Mouse (Mus musculus) left cerebral cortex, adult 11 months (tissue): ENCODE data around the gene 4930404H24Rik.

ENCODE experiments used
- DNase-seq: peaks from one replicate; pipeline ENCODE4 v3.0.0; 2022; ENCODE audit warnings: low spot score

Gene 4930404H24Rik

DNA sequence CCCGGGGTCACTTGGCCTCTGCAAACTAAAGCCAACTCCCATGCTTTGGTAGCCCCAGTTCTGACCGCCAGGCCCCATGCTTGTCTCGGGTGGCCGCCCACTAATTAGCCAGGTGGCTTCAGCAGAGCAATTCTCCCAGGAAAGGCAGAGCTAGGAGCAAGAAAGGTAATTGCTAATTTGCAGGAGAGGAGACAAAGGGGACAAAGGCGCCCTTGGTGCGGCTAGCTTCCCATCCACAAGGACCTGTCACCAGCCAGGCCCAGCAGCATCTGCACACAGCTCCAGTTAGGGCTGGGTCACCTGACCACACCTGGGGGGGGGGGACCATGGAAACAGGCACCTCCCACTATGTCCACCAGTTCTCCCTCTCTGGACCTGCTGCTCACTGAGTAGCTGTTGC is 19.0 kb downstream of the 4930404H24Rik start:
- no peak for DNase-seq

DNA sequence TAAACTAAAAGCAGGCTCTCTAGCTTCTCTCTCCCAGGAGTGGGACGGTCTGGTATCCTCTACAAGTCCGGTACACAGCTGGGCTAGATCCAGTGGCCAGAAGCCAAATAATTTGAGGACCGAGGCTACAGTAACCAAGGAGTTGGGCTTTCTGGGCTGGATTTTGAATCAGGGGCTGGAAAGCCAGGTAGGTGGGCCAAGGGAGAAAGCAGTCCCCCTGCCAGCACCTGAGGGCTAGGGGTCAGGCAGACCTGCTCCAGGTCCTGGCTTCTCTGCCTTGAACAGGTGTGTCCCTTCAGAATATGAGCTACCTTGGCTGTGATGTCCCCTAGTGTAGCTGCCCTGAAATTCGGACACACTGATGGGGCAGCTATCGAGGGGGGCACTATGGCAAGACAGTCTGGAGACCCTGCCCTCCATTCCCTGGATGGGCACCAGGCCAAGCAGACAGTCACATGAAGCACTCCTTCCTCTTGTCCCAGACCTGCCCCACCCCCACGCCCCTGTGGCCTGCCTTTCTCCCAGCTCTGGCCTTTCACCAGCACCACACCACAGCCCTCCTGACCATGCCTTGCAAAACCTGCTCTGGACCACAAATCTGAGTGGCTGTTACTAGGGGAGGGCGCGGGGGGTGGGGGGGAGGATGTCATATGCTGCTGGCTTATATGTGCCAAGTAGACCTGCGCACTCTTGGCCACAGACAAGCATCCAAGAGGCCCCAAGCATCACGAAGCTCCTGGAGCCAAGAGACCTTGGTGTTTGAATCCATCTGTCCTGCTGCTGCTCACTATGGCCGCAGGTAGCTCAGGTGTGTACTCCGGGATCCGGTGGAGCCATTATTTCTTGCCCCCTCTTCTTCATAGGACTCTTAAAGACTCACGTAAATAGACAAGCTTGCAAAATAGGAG is 20.1 kb downstream of the 4930404H24Rik start:
- DNase-seq: no peak

DNA sequence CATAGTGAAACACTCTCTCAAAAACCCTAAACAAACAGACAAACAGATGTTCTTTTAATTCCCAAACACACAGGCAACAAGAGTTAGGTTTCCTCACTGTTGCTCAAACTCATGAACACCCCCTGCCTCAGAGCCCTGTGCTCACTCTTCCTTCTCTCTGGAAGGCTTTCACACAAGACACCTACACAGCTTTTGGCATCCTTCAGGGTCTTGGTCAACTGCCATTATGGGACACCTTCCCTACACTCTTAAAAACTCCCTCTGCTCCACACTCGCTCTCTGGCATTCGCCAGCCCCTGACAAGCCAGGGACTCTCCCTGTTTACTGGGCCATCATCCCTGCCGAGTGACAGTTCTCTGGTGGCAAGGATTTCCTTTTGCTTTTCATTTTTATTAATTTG is 21.4 kb downstream of the 4930404H24Rik start:
- DNase-seq: no peak

DNA sequence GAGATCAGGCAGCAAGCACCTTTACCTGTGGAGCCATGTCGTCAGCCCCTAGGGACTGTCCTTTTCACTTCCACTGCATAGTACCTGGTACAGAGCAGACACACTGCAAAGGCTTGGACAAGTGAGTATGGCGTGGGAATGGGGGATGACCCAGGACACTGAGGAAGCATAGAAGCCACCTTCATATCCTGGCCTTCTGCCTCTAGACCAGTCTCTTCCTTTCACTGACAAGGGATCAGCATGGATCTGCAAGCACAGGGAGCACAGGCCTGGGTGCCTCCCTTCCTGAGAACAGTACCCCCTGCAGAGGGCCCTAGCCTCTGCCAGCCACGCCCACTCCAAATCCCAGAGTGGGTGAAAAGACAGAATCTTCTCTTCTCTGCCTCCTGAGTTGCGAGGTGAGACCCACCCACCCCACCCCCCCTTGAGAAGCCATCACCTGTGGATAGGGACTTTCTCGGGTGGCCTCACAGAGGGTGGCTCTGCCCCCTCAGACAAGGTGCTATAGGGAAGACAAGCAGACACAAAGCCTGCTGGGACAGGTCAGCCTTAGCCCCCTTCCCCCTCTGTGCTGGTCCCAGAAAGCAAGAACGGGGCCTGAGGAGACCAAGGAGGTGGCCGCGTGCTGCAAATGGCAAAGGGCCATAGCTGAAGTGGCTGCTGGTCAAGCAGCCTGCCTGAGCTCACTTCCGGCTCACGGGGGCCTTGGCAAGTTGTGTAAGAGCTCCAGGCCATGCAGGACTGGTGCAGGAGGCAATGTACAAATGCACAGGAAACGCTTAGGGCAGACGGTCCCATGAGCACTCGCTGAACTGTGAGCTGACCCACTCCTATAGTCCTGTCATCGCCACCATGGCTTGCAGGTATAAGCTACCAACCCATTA is 22.1 kb downstream of the 4930404H24Rik start:
- no peak for DNase-seq

DNA sequence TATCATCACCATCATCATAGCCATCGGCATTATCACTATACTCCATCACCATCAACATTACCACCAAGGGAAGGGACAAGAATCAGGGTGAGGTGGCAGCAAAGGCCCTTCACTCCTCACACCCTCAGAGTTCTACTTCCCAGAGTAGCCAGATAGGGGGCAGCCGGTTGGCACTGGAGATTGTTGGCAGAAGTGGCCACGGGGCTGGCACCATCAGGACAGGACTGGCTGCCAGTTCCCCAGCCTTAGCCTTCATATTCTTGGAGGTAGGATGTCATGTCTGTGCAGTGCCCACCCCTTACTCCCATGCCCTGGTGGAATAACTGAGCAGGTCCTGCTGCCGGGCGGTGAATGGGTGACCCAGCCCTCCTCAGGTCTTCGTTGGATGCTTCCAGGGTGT is 23.0 kb downstream of the 4930404H24Rik start:
- no peak for DNase-seq

DNA sequence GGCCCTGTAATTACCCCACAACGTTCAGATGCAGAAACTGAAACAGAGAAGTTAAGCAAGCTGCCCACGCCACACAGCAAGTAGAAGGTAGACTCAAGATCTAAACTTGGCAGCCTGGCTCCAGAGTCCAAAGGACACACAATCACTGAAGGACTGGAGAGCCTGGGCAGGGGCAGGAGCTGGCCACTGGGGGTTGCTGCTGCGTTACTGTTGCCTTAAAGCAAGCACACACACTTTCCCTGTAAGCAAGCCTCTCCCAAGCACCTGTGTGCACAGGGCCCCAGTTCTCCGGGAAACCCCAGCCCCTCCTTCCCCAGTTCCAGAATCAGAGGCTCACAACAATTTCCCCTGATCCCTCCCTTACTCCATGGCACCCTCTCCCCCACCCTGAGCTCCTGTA is 24.4 kb downstream of the 4930404H24Rik start:
- no peak for DNase-seq

DNA sequence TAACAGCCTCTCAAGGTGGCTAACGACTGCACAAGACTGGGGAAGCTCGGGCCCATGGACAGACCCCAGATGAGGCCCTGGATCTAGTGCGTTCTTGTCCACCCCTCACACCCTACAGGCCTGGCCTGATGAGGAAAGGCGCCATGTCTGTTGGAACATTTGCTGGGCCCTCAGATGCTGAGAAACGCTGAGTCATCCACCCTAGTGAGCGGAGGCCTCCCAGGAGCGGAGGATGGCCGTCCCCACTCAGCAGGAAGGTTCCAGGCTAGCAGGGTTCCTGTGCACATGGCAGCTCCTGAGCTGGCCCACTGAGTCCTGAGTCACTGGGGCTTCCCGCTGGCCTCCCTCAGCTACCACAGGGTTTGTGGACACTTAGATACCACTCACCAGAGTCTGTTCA is 27.5 kb downstream of the 4930404H24Rik start:
- DNase-seq: no peak

DNA sequence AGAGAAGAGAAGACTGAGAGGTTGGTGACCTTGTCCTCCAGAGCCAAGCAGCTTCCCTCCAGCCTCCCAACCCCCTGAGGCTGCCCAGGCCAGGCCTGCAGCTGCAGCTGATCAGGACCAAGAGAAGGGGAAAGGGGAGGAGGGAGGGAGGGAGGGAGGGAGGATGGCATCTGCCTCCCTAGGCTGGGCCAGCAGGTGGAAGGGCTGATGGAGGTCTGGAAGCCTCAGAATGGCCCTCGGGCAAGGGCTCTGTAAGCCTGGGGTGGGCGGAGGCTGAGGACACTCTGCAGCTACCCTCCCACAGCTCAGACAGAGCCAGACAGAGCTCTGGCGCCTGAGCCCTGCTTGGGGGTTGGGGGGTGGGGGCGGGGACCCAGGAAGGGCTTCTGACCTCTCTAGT is 29.7 kb downstream of the 4930404H24Rik start:
- DNase-seq: no peak

DNA sequence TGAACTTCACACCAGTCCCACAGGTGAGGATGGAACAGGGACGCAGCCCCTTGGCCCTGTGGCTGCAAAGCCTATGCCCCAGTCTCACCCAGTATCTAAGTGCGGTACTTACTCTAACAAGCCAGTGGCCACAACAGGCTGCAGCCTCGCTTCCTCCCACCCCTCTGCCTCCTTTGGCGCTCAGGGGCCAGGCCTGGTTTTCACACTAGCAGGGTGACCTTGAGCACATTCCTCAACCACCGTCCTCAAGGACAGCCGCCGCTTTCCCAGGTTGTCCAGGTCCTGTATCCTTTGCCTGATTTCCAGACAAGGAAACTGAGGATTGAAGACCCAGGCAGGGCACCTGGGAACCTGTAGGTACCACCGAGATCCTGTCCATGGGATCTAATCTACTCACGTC is 30.6 kb downstream of the 4930404H24Rik start:
- DNase-seq: no peak

DNA sequence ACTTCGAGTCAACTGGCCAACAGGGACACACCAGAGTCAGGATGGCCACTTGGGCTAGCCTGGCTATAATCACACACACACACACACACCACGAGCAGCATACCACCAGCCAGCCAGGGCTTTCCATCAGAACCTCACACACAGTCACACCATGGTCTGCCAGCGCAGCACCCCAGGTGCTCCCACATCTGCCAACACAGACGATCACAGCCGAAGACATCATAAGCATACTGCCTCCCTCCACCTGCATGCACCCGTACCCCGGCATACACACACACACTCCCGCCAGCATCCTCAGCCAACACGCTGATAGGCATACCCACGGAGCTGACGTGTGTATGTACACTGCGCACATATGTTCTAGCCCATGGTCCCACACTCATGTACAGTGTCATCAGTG is 31.1 kb downstream of the 4930404H24Rik start:
- no peak for DNase-seq

DNA sequence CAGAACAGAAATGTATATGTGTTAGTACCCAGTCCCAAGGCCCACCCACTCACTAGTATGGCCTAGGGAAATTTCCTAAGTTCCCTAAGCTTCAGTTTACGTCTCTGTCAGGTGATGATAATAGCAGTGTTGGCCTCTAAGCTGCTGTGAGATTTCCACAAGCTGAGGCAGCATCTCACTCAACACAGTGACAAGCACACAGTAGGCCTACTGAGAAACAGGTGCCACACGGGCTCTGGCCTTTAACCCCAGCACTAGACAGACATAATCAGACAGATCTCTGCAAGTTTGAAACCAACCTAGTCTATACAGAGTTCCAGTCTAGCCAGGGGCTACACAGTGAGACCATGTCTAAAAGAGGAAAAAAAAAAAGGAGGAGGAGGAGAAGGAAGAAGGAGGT is 32.1 kb downstream of the 4930404H24Rik start:
- no peak for DNase-seq

DNA sequence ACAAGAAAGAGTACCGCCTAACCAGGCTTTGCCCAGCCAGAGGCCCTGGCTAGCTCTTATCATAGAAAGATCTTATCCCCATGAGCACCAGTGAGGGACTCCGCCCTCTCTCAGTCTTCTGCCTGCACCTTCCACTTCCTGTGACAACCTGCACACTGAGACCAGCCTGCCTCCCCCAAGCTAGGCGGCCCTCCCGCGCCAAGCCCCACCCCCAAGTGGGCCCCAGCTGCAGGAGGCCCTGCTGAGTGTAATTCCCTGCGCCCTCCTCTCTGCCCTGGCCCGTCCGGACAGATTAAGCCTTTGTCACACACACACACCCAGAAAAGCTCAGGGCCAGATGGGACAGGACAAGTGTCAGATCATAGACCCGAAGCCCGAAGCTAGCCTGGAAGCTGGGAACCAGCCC is 33.3 kb downstream of the 4930404H24Rik start:
- DNase-seq: no peak

DNA sequence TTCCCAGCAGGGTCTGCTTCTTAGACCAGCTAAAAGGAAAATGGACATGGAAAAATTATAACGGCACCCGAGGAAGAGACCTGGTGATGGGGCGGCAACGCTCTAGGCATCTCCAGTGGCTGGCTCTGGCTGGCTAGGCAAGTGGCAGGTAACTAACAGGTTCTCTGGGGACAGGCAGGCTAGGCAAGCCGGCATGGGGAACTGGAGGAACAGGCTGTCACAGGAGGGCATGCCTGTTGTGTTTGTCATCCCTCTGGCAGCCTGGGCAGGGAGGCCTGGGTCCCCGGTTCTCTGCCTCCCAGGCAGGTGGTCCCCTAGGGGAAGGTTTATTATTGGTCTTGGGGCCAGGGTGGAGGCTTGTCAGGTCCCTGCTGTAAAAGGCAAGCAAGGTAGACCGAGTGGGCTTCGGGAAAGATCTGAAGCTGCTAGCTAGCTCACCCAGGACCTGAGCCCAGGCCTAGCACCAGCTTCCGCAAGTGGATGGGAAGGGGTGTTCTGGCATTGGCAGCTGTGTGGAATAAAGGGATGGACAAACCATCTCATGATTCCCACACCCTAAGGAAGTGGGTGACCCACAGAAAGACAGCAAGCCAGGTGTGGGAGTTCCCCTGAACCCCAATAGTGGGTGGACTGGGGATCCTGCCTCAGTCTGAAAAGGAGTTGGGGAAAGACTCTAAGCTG is 34.4 kb downstream of the 4930404H24Rik start:
- no peak for DNase-seq

DNA sequence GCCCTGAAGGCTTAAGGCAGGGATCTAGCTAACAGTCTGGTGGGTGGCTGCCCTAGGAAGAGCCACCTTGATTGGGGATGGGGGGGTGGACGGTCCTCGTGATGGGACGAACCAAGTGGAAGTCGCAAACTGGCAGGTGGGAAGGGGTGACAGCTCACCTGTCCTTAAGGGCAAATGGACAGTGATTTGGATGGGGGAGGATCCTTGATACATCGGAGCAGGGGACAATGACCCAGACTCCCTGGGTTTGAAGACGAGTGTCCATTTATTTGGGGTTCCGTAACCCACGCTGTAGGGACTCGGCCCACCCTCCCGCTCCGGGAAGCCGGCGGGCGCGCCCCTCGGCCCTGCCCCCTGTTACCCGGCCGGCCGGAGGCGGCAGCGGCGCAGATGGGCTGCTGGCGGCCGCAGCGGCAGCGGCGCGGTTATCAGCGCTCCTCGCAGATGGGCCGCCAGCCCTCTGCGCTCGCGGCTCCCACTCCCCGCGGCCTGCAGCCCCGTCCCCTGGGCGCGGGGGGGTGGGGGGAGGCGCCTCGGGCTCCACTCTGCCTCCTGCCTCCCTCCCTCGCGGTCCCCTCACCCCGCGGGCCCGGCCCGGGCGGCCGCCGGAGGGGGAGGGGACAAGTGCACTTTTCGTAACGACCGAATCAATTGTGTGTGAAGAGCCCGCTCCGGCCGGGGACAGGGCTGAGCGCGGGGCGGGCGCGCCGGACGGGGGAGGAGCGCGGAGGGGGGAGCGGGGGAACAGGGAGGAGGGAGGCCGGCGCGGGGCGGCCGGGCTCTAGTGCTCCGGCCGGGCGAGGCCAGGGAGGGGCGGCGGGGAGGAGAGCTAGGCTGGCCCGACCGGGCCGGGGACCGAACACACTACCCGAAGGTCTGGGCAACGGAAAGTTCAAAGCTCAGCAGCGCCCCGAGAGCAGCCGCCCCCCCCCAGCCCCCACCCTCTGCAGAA is 35.3 kb downstream of the 4930404H24Rik start:
- no peak for DNase-seq

DNA sequence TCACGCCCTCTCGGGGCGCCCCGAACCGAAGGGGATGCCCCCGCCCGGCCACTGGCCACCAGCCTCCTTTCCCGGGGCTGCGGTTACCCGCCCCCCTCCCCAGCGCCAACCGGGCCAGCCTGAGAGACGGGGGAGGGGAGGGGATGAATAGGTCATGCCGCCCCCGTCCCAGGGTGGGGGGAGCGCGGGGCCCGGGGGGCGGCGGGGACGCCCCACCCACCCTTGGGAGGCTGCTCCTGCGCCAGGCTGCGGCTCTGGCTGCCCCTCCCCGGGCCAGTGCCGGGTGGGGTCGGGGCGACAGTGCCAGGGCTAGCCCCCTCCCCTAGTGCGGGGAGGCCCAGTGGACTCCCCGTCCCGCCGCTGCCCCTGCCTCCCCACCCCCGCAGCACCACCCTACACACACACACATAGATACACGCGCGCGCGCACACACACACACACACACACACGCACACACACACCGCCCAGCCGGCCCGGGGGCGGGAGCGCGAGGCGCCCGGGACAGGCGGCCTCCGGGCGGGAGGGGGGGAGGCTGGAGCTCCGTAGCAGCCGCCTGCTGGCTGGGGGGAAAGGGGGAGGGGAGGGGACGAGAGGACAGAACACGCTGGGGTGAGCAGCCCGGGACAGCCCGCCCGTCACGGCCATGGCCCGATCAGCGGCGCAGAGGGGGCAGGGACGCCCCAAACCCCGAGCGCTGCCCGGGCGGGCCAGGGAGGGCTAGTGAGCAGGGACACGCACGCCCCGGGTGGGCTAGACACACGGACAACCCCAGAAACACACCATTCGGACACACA is 36.2 kb downstream of the 4930404H24Rik start:
- DNase-seq: no peak

DNA sequence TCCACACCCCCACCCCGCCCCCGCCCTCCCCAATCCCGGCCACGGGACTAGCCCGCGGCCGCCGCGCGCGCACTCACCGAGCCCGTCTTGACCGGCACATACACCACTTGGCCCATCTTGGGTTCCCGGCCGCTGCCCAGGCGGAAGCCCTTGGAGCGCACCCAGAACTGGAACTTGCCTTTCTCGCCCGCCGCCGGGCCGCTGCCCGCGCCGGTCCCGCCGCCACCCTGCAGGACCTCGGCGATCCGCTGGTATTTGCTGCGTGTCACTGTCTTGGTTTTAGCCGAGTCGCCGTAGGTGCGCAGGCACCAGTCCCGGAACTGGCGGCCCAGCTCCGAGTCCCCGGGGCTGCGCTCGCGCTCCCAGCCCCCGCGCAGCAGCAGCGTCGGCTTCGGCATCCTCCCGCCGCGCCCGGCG is 36.8 kb downstream of the 4930404H24Rik start:
- no peak for DNase-seq

DNA sequence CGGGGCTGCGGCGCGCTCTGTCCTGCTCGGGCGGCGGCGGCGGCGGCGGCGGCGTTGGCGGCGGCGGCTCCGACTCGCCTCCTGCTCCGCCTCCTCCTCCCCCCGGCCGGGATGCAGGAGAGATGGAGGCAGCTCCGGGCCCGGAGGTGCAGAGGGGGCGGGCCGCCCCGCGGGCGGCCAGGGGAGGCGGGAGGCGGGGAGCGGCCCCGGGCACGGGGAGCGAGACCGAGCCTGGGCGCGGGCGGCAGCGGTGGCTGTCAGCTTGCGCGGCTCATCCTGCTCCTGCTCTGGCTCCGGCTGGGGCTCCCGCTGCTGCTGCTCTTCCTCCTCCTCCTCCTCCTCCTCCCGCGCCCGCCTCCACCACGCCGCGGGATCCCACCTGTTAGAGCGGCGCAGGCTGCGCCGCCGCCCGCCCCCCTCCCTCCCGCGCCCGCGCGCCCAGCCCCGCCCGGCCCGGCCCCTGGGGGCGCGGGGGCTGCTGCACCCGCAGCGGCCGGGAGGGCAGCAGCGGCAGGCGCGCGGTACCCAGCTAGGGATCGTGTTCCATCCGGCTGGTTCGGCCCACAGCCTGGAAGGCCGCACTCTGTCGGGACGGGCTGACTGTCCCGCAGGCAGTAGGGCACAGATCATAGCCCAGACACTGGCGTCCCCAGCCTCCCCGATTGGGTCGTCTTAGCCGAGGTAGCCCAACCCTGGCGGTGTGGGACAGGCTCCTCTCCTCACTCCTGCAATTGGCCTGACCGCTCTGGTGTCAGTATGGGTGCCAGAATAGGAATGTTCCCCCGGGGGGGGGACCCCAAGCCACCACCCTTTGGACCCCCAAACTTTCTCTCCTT is 37.6 kb downstream of the 4930404H24Rik start, which contains the start of gene Nol4l:
Gene Nol4l, minus strand, starts transcription at position 41 of the 836 bp plus-strand sequence.
- DNase-seq: no peak

DNA sequence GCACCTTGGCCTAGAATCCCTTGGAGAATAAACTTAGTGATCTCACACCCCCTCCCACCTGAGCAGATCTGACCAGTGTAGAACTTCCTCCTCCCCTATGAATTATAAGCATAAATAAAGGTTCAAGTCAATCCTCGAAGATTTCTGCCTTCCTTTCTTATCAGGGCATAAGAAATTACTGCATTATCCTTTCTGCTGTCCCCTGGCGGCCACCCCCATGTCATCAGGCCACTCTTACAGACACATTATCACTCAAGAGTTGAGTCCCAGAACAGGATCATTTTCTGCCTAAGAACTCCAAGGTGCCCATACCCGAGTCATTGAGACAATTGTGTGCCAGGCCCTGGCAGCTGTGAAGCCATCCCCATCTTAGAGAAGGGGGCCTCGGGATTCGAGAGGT is 38.4 kb downstream of the 4930404H24Rik start:
- DNase-seq: no peak

DNA sequence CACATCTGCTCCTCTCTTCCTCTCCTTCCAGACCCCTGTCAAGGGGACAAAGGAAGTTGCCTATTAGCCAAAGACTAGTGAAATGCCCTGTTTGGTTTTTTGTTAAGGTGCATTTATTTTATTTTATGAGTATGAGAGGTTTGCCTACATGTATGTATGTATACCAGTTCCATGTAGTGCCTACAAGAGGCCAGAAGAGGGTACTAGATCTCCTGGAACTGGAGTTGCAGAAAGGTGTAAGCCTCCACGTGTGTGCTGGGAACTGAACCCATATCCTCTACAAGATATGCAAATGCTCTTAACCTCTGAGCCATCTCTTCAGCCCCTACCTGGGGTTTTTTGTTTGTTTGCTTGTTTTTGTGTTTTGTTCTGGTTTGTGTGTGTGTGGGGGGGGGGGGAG is 41.4 kb downstream of the 4930404H24Rik start:
- DNase-seq: no peak
